Comparison of ENCODE assay signal across 8 mouse cellular contexts in genomic region chr11:63131693-63132040, GRCm38 (mm10). TPM values are rescaled to one million over a fixed set of nuclear protein-coding genes. Genes with fewer than 3 reads are reported as not detected.
DNase-seq lines count a peak whose midpoint lies in the region; ATAC-seq and TF ChIP-seq lines count a peak whose summit lies in the region.

No protein-coding gene starts in this region.

- H3K9ac ChIP-seq in kidney, postnatal 0 days (ENCODE audit: low read depth, low read length): peak overlapping the region; percentile 69
- peak overlapping the region; percentile 77; the same call in 1 of the 2 replicates for H3K9ac ChIP-seq in embryonic facial prominence, embryonic 11.5 days (replicated peaks; ENCODE audit: low read length)
- H3K9ac ChIP-seq in hindbrain, embryonic 16.5 days (ENCODE audit: low read depth, low read length): peak overlapping the region; percentile 32
- no peak overlapping the region for H3K9ac ChIP-seq in midbrain, embryonic 16.5 days (ENCODE audit: low read depth, low read length)

- H3K4me2 ChIP-seq in kidney, postnatal 0 days (ENCODE audit: low read length): peak overlapping the region; percentile 76
- H3K4me2 ChIP-seq in embryonic facial prominence, embryonic 11.5 days (ENCODE audit: low read depth, low read length): peak overlapping the region; percentile 87
- H3K4me2 ChIP-seq in hindbrain, embryonic 16.5 days (ENCODE audit: low read length): peak overlapping the region; percentile 59
- H3K4me2 ChIP-seq in midbrain, embryonic 16.5 days (ENCODE audit: low read length): peak overlapping the region; percentile 91

- peak overlapping the region; percentile 78 for H3K27ac ChIP-seq in kidney, postnatal 0 days
- no peak overlapping the region for H3K27ac ChIP-seq in embryonic facial prominence, embryonic 11.5 days (replicated peaks; ENCODE audit: low read depth, low read length)
- H3K27ac ChIP-seq in hindbrain, embryonic 16.5 days (ENCODE audit: low read depth, low read length): no peak overlapping the region
- H3K27ac ChIP-seq in midbrain, embryonic 16.5 days (ENCODE audit: low read length): no peak overlapping the region

- peaks cover 3% of the 10 kb centered on the region; the same call in 1 of the 2 replicates for H3K36me3 ChIP-seq in kidney, postnatal 0 days (ENCODE audit: insufficient read depth, low read length)
- no peaks in the 10 kb centered on the region for H3K36me3 ChIP-seq in embryonic facial prominence, embryonic 11.5 days (replicated peaks; ENCODE audit: control insufficient read depth, insufficient read depth, low read depth, low read length)
- no peaks in the 10 kb centered on the region for H3K36me3 ChIP-seq in hindbrain, embryonic 16.5 days (ENCODE audit: control insufficient read depth, insufficient read depth, low read length)
- no peaks in the 10 kb centered on the region for H3K36me3 ChIP-seq in midbrain, embryonic 16.5 days (ENCODE audit: control insufficient read depth, insufficient read depth, low read length)

- H3K27me3 ChIP-seq in kidney, postnatal 0 days (ENCODE audit: insufficient read depth, low read length): peaks cover 9% of the 10 kb centered on the region; the same call in 1 of the 2 replicates
- peaks cover 9% of the 10 kb centered on the region; the same call in 1 of the 2 replicates for H3K27me3 ChIP-seq in embryonic facial prominence, embryonic 11.5 days (ENCODE audit: control insufficient read depth, insufficient read depth, low read length)
- H3K27me3 ChIP-seq in hindbrain, embryonic 16.5 days (replicated peaks; ENCODE audit: control insufficient read depth, insufficient read depth, low read length): peaks cover 23% of the 10 kb centered on the region
- H3K27me3 ChIP-seq in midbrain, embryonic 16.5 days (ENCODE audit: control insufficient read depth, insufficient read depth, low read depth, low read length): peaks cover 48% of the 10 kb centered on the region

- TF ChIP-seq CTCF in kidney, postnatal 0 days (IDR thresholded peaks at IDR 0.05; ENCODE audit: low read depth): no peak

- H3K9me3 ChIP-seq in kidney, postnatal 0 days (replicated peaks; ENCODE audit: low read length): no peaks in the 10 kb centered on the region
- H3K9me3 ChIP-seq in embryonic facial prominence, embryonic 11.5 days (replicated peaks; ENCODE audit: control insufficient read depth, low read length): no peaks in the 10 kb centered on the region
- H3K9me3 ChIP-seq in hindbrain, embryonic 16.5 days (ENCODE audit: control insufficient read depth, low read length): no peaks in the 10 kb centered on the region
- no peaks in the 10 kb centered on the region for H3K9me3 ChIP-seq in midbrain, embryonic 16.5 days (replicated peaks; ENCODE audit: control insufficient read depth, low read length, poor library complexity, severe bottlenecking)

- H3K4me1 ChIP-seq in kidney, postnatal 0 days (replicated peaks; ENCODE audit: insufficient read depth, low read length): peaks cover 23% of the 10 kb centered on the region; the same call in 1 of the 2 replicates
- no peaks in the 10 kb centered on the region; the same call in none of the 2 replicates for H3K4me1 ChIP-seq in embryonic facial prominence, embryonic 11.5 days (ENCODE audit: control insufficient read depth, insufficient read depth, low read length)
- H3K4me1 ChIP-seq in hindbrain, embryonic 16.5 days (ENCODE audit: control insufficient read depth, insufficient read depth, low read depth, low read length): peaks cover 26% of the 10 kb centered on the region
- H3K4me1 ChIP-seq in midbrain, embryonic 16.5 days (ENCODE audit: control insufficient read depth, insufficient read depth, low read length): peaks cover 21% of the 10 kb centered on the region

- peak overlapping the region; percentile 56 for H3K4me3 ChIP-seq in kidney, postnatal 0 days (replicated peaks; ENCODE audit: low read depth, low read length)
- peak overlapping the region; percentile 52 for H3K4me3 ChIP-seq in embryonic facial prominence, embryonic 11.5 days (ENCODE audit: low read depth, low read length)
- H3K4me3 ChIP-seq in hindbrain, embryonic 16.5 days (ENCODE audit: low read length): peak overlapping the region; percentile 39
- H3K4me3 ChIP-seq in midbrain, embryonic 16.5 days (ENCODE audit: low read depth, low read length): peak overlapping the region; percentile 51

- peak; percentile 10 for DNase-seq in kidney, postnatal 0 days (ENCODE audit: low spot score)
- DNase-seq in kidney, adult 9 months: no peak
- DNase-seq in embryonic facial prominence, embryonic 11.5 days (ENCODE audit: low spot score): no peak
- DNase-seq in adipocyte (ENCODE audit: low spot score): no peak
- no peak for DNase-seq in frontal cortex, postnatal 36 days (ENCODE audit: low spot score in 2 of 2)

- ATAC-seq in kidney, postnatal 0 days (replicated peaks; ENCODE audit: low FRiP score, low read depth): no peak
- ATAC-seq in embryonic facial prominence, embryonic 11.5 days (replicated peaks; ENCODE audit: insufficient number of reproducible peaks, low FRiP score, low TSS enrichment, low read depth): no peak
- ATAC-seq in hindbrain, embryonic 16.5 days: no peak
- ATAC-seq in midbrain, embryonic 16.5 days: no peak
- no peak for ATAC-seq in megakaryocyte progenitor cell, adult 5-6 weeks (replicated peaks; ENCODE audit: poor library complexity)

- WGBS in kidney, postnatal 0 days: 7% methylated on average over 11 of the region's 11 CpGs
- 5% methylated on average over 11 of the region's 11 CpGs for WGBS in embryonic facial prominence, embryonic 11.5 days
- 5% methylated on average over 11 of the region's 11 CpGs for WGBS in hindbrain, embryonic 16.5 days
- WGBS in midbrain, embryonic 16.5 days: 10% methylated on average over 11 of the region's 11 CpGs

RNA-seq across cellular contexts. Expression of gene Pmp22, which starts 2.9 kb away (rescaled TPM):
- 85.6 and 91.1 TPM in 2 replicates for polyA plus RNA-seq in kidney, postnatal 0 days (2015; fragmentation: Nextera tagmentation; extraction: Ambion mirVana)
- polyA plus RNA-seq in embryonic facial prominence, embryonic 11.5 days (2014; fragmentation: Nextera tagmentation; extraction: Ambion mirVana): 48.2 and 49.8 TPM in 2 replicates
- polyA plus RNA-seq in hindbrain, embryonic 16.5 days (2015; fragmentation: Nextera tagmentation; extraction: Ambion mirVana): 44.2 and 50.1 TPM in 2 replicates
- polyA plus RNA-seq in midbrain, embryonic 16.5 days (2015; fragmentation: Nextera tagmentation; extraction: Ambion mirVana): 22.6 and 23.6 TPM in 2 replicates
- not detected in 2 replicates for total RNA-seq in megakaryocyte progenitor cell, adult 5-6 weeks (2015)
- not detected in 2 replicates for total RNA-seq in megakaryocyte progenitor cell, adult 5-6 weeks (2017)
